24 mouse cellular contexts compared by ENCODE assay signal in the genomic region with DNA sequence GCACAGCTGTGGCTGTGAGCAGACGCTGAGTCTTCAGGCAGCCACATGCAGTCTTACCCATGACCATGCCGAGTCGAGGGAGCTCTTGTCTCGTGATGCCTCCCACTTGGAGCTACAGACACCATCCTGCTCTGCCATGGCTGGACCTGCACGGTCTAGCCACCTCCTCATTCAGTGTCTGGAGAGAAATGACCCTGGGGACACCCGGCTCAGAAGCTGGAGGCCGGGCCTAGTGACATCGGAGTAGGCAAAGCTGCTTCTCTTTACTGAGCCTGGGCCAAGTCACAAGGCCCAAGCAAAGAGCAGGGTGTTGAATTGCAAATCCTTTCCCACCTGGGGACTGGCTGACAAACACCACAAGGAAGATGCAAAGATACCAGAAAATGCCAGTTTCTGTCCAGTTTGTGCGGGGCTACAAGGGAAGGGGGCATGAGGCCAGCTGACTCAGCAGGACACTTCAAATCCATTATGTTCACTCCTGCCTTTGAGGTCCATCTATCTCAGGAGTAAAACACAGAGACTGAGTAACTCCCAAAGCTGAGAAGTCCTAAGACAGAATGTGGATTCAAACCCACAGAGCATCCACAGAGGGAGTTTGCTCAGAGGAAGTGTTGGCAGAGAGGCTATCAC. TPM values are rescaled to one million over a fixed set of nuclear protein-coding genes. Genes with fewer than 3 reads are reported as not detected.
DNase-seq lines count a peak whose midpoint lies in the region; ATAC-seq and TF ChIP-seq lines count a peak whose summit lies in the region.
"Had no signal": no experiment of that assay in that cellular context is flagged by ENCODE, and none has a peak within 500 bp of the region (broad histone marks: within the 10 kb centered on the region; RNA-seq: fewer than 3 reads in every experiment).

No protein-coding gene starts in this region.

- no peak for ATAC-seq in heart, embryonic 12.5 days (ENCODE audit: insufficient number of reproducible peaks, low FRiP score)
- ATAC-seq in forebrain, embryonic 15.5 days (replicated peaks), result no peak
- ATAC-seq: forebrain, postnatal 0 days; inflammation-experienced regulatory T-cells, adult 6 months; intestine, postnatal 0 days had no signal

- peak overlapping the region; percentile 90 for H3K27ac ChIP-seq in gastrocnemius, adult 2 months
- H3K27ac ChIP-seq in heart, embryonic 12.5 days (ENCODE audit: poor library complexity, severe bottlenecking), result no peak overlapping the region
- no peak overlapping the region for H3K27ac ChIP-seq in forebrain, embryonic 15.5 days (replicated peaks)
- H3K27ac ChIP-seq: embryonic facial prominence, embryonic 12.5 days; forebrain, embryonic 12.5 days; heart, embryonic 13.5 days; hindbrain, embryonic 10.5 days; hindbrain, embryonic 15.5 days; kidney, embryonic 15.5 days had no signal

- H3K4me1 ChIP-seq in heart, embryonic 12.5 days (replicated peaks), result peaks cover 32% of the 10 kb centered on the region
- H3K4me1 ChIP-seq in forebrain, embryonic 15.5 days, result peaks cover 11% of the 10 kb centered on the region

- no peak overlapping the region for H3K9ac ChIP-seq in heart, embryonic 12.5 days
- H3K9ac ChIP-seq in forebrain, embryonic 15.5 days (replicated peaks), result no peak overlapping the region
- H3K9ac ChIP-seq: embryonic facial prominence, embryonic 12.5 days; forebrain, embryonic 12.5 days; forebrain, postnatal 0 days; heart, embryonic 13.5 days; hindbrain, embryonic 15.5 days; kidney, embryonic 15.5 days had no signal

- H3K36me3 ChIP-seq in heart, embryonic 12.5 days, result no peaks in the 10 kb centered on the region
- no peaks in the 10 kb centered on the region for H3K36me3 ChIP-seq in forebrain, embryonic 15.5 days
- H3K36me3 ChIP-seq: embryonic facial prominence, embryonic 12.5 days; forebrain, embryonic 12.5 days; heart, embryonic 13.5 days; hindbrain, embryonic 10.5 days; hindbrain, embryonic 15.5 days; kidney, embryonic 15.5 days had no signal

- no peak for TF ChIP-seq CTCF in gastrocnemius, adult 2 months (IDR thresholded peaks at IDR 0.05)

- peak overlapping the region; percentile 80 for H3K4me3 ChIP-seq in gastrocnemius, adult 2 months
- H3K4me3 ChIP-seq in heart, embryonic 12.5 days, result no peak overlapping the region
- H3K4me3 ChIP-seq in forebrain, embryonic 15.5 days, result no peak overlapping the region
- H3K4me3 ChIP-seq: embryonic facial prominence, embryonic 12.5 days; forebrain, embryonic 12.5 days; heart, embryonic 13.5 days; hindbrain, embryonic 10.5 days; hindbrain, embryonic 15.5 days; kidney, embryonic 15.5 days had no signal

- WGBS in heart, embryonic 12.5 days, result 46% methylated on average over 9 of the region's 9 CpGs
- WGBS in forebrain, embryonic 15.5 days, result 55% methylated on average over 9 of the region's 9 CpGs

- DNase-seq in gastrocnemius, adult 2 months, result peak; percentile 87
- DNase-seq in gastrocnemius, postnatal 10 days, result no peak
- peak; percentile 26 to 29 for DNase-seq in heart, postnatal 14 days
- DNase-seq in gastrocnemius, adult 8-10 months (ENCODE audit: low spot score in 2 of 2), result peak; percentile 67 to 70
- DNase-seq in gastrocnemius, postnatal 14 days, result peak; percentile 40
- no peak for DNase-seq in natural killer cell, adult 2 months (ENCODE audit: low spot score in 2 of 2)
- DNase-seq: adrenal gland, adult 2 months; adrenal gland, postnatal 25 days; cerebellum, adult 18-20 months; embryo, embryonic 11 days; forebrain, postnatal 0 days had no signal

- H3K4me2 ChIP-seq in heart, embryonic 12.5 days, result no peak overlapping the region
- H3K4me2 ChIP-seq in forebrain, embryonic 15.5 days (replicated peaks), result no peak overlapping the region
- H3K4me2 ChIP-seq: embryonic facial prominence, embryonic 12.5 days; forebrain, embryonic 12.5 days; heart, embryonic 13.5 days; hindbrain, embryonic 15.5 days; kidney, embryonic 15.5 days had no signal

- H3K9me3 ChIP-seq in heart, embryonic 12.5 days (replicated peaks), result no peaks in the 10 kb centered on the region
- no peaks in the 10 kb centered on the region for H3K9me3 ChIP-seq in forebrain, embryonic 15.5 days
- H3K9me3 ChIP-seq: embryonic facial prominence, embryonic 12.5 days; forebrain, embryonic 12.5 days; heart, embryonic 13.5 days; hindbrain, embryonic 10.5 days; hindbrain, embryonic 15.5 days; kidney, embryonic 15.5 days had no signal

- intact Hi-C loops in gastrocnemius, adult 2 months (cut with DNase I), result no loop called here
- intact Hi-C loops in heart, postnatal 14 days (cut with DNase I), result no loop called here
- intact Hi-C loops in gastrocnemius, postnatal 14 days (cut with DNase I; ENCODE audit: low total_unique reads), result no loop called here

- no peaks in the 10 kb centered on the region for H3K27me3 ChIP-seq in heart, embryonic 12.5 days (replicated peaks)
- 0 out of 2 replicates have a peak, but pooled peaks cover 5% of the 10 kb centered on the region for H3K27me3 ChIP-seq in forebrain, embryonic 15.5 days
- H3K27me3 ChIP-seq: embryonic facial prominence, embryonic 12.5 days had no signal

RNA-seq across cellular contexts. Expression of gene Ntsr2, which starts 6.3 kb away (rescaled TPM):
- total RNA-seq in gastrocnemius, adult 2 months (2021), result 1 to 10 TPM; 2.2 to 4.2 TPM
- total RNA-seq in gastrocnemius, postnatal 10 days (2021), result 1 to 10 TPM; 1.3 to 1.9 TPM
- 1 to 10 TPM; 7.4 TPM for total RNA-seq in heart, postnatal 14 days (2021)
- polyA plus RNA-seq in heart, embryonic 12.5 days (2016; fragmentation: Nextera tagmentation; extraction: Ambion mirVana), result not detected in 2 replicates
- 1 to 10 TPM; 1.1 to 2.8 (median 2.1) TPM for total RNA-seq in gastrocnemius, adult 8-10 months (2022)
- total RNA-seq in gastrocnemius, postnatal 14 days (2021), result 1 to 10 TPM; 1.5 to 1.7 TPM
- 1.5 and 1.6 TPM in 2 replicates for polyA plus RNA-seq in forebrain, embryonic 15.5 days (2015; fragmentation: Nextera tagmentation; extraction: Ambion mirVana)
- total RNA-seq: common myeloid progenitor, adult 5-6 weeks; ES-E14; granulocyte monocyte progenitor cell, adult 5-6 weeks had no signal
- polyA plus RNA-seq: heart, embryonic 13.5 days; hindbrain, embryonic 10.5 days; inflammation-experienced regulatory T-cells, adult 6 months; intestine, postnatal 0 days had no signal

RNA-seq across cellular contexts. Expression of gene Lpin1, which starts 36.1 kb away (rescaled TPM):
- 100 to 1,000 TPM; 279 to 395 TPM for total RNA-seq in gastrocnemius, adult 2 months (2021)
- total RNA-seq in gastrocnemius, postnatal 10 days (2021), result 10 to 100 TPM; 29.6 to 48.0 TPM
- 100 to 1,000 TPM; 130 to 137 TPM for total RNA-seq in heart, postnatal 14 days (2021)
- polyA plus RNA-seq in heart, embryonic 12.5 days (2016; fragmentation: Nextera tagmentation; extraction: Ambion mirVana), result 6.5 and 6.9 TPM in 2 replicates
- 100 to 1,000 TPM; 227 to 339 (median 265) TPM for total RNA-seq in gastrocnemius, adult 8-10 months (2022)
- total RNA-seq in gastrocnemius, postnatal 14 days (2021), result 100 to 1,000 TPM in 1 of 2 experiments, 10 to 100 TPM in 1; 46.2 to 117 TPM
- polyA plus RNA-seq in forebrain, embryonic 15.5 days (2015; fragmentation: Nextera tagmentation; extraction: Ambion mirVana), result 16.2 and 17.5 TPM in 2 replicates

Comparison
In these comparisons a context has a peak if more than half of its experiments do, and no peak if none do; other contexts are left out.
1. DNase-seq: peak in gastrocnemius, adult 2 months (single experiment), heart, postnatal 14 days (2 of 2), gastrocnemius, adult 8-10 months (2 of 2) and gastrocnemius, postnatal 14 days (single experiment); none in gastrocnemius, postnatal 10 days (single experiment) and natural killer cell, adult 2 months (0 of 2).